7 mouse cellular contexts compared by ENCODE assay signal in genomic region chrX:7883841-7884567, GRCm38 (mm10). TPM values are rescaled to one million over a fixed set of nuclear protein-coding genes. Genes with fewer than 3 reads are reported as not detected.
DNase-seq lines count a peak whose midpoint lies in the region; ATAC-seq and TF ChIP-seq lines count a peak whose summit lies in the region.

Gene Slc35a2 (plus strand): TSS chrX:7884028.

- H3K4me1 ChIP-seq in embryonic facial prominence, embryonic 10.5 days, result peaks cover 11% of the 10 kb centered on the region
- no peaks in the 10 kb centered on the region for H3K4me1 ChIP-seq in intestine, postnatal 0 days (replicated peaks; ENCODE audit: control insufficient read depth, insufficient read depth, low read length)
- H3K4me1 ChIP-seq in midbrain, embryonic 12.5 days, result peaks cover 4% of the 10 kb centered on the region
- no peaks in the 10 kb centered on the region; the same call in 1 of the 2 replicates for H3K4me1 ChIP-seq in small intestine, adult 2 months (ENCODE audit: control insufficient read depth, insufficient read depth, insufficient read length, low read length)

- WGBS in embryonic facial prominence, embryonic 10.5 days, result 13% methylated on average over 49 of the region's 49 CpGs
- 14% methylated on average over 49 of the region's 49 CpGs for WGBS in intestine, postnatal 0 days
- WGBS in midbrain, embryonic 12.5 days, result 26% methylated on average over 49 of the region's 49 CpGs
- 11% methylated on average over 49 of the region's 49 CpGs for WGBS in small intestine, adult 2 months

- peak within 1 kb of the TSS; percentile 81 for H3K27ac ChIP-seq in embryonic facial prominence, embryonic 10.5 days (replicated peaks)
- H3K27ac ChIP-seq in intestine, postnatal 0 days (ENCODE audit: low read depth, low read length), result peak within 1 kb of the TSS; percentile 68
- peak within 1 kb of the TSS; percentile 86 for H3K27ac ChIP-seq in midbrain, embryonic 12.5 days (replicated peaks)
- H3K27ac ChIP-seq in small intestine, adult 2 months (ENCODE audit: insufficient read depth, low read depth, low read length), result peak within 1 kb of the TSS; percentile 49; the same call in 1 of the 2 replicates

- peak within 1 kb of the TSS; percentile 63 for H3K4me2 ChIP-seq in intestine, postnatal 0 days (replicated peaks; ENCODE audit: low read depth)
- H3K4me2 ChIP-seq in midbrain, embryonic 12.5 days (replicated peaks), result peak within 1 kb of the TSS; percentile 60

- TF ChIP-seq POLR2A in small intestine, adult 2 months (IDR thresholded peaks at IDR 0.05; ENCODE audit: low read depth, low read length), result no peak; the same call in 1 of the 2 replicates

- peaks cover 7% of the 10 kb centered on the region for H3K36me3 ChIP-seq in embryonic facial prominence, embryonic 10.5 days (replicated peaks)
- H3K36me3 ChIP-seq in intestine, postnatal 0 days (ENCODE audit: control insufficient read depth, insufficient read depth), result no peaks in the 10 kb centered on the region
- 0 out of 2 replicates have a peak, but pooled peaks cover 6% of the 10 kb centered on the region for H3K36me3 ChIP-seq in midbrain, embryonic 12.5 days
- H3K36me3 ChIP-seq in small intestine, adult 2 months (ENCODE audit: control insufficient read depth, insufficient read depth, low read length), result peaks cover 3% of the 10 kb centered on the region; the same call in 1 of the 2 replicates

- intact Hi-C loops in left cerebral cortex, postnatal 4 days (cut with DNase I), result no loop called here

- no peaks in the 10 kb centered on the region for H3K27me3 ChIP-seq in embryonic facial prominence, embryonic 10.5 days (replicated peaks; ENCODE audit: low read depth, poor library complexity, severe bottlenecking)
- no peaks in the 10 kb centered on the region for H3K27me3 ChIP-seq in intestine, postnatal 0 days (replicated peaks; ENCODE audit: control insufficient read depth, insufficient read depth, low read length)
- no peaks in the 10 kb centered on the region for H3K27me3 ChIP-seq in midbrain, embryonic 12.5 days
- H3K27me3 ChIP-seq in small intestine, adult 2 months (ENCODE audit: control insufficient read depth, insufficient read depth, low read length), result no peaks in the 10 kb centered on the region

- DNase-seq in adrenal gland, postnatal 10 days, result peak; percentile 88
- peak; percentile 82 for DNase-seq in embryonic facial prominence, embryonic 10.5 days (ENCODE audit: low spot score)
- DNase-seq in gonadal fat pad, adult 2 months (ENCODE audit: low read depth), result peak; percentile 65
- DNase-seq in left cerebral cortex, postnatal 4 days, result peak; percentile 83

- no peaks in the 10 kb centered on the region; the same call in 1 of the 2 replicates for H3K9me3 ChIP-seq in embryonic facial prominence, embryonic 10.5 days
- no peaks in the 10 kb centered on the region for H3K9me3 ChIP-seq in intestine, postnatal 0 days (ENCODE audit: control insufficient read depth)
- no peaks in the 10 kb centered on the region for H3K9me3 ChIP-seq in midbrain, embryonic 12.5 days

- H3K4me3 ChIP-seq in embryonic facial prominence, embryonic 10.5 days, result peak within 1 kb of the TSS; percentile 68
- H3K4me3 ChIP-seq in intestine, postnatal 0 days (ENCODE audit: low read depth, low read length), result peak within 1 kb of the TSS; percentile 56
- H3K4me3 ChIP-seq in midbrain, embryonic 12.5 days, result peak within 1 kb of the TSS; percentile 58
- H3K4me3 ChIP-seq in small intestine, adult 2 months (ENCODE audit: low read depth, low read length), result peak within 1 kb of the TSS; percentile 86

- H3K9ac ChIP-seq in intestine, postnatal 0 days (ENCODE audit: low read depth, low read length), result peak within 1 kb of the TSS; percentile 34
- H3K9ac ChIP-seq in midbrain, embryonic 12.5 days (replicated peaks), result peak within 1 kb of the TSS; percentile 49

- TF ChIP-seq CTCF in intestine, postnatal 0 days (IDR thresholded peaks at IDR 0.05; ENCODE audit: low read depth), result peak; percentile 52
- TF ChIP-seq CTCF in small intestine, adult 2 months (IDR thresholded peaks at IDR 0.05; ENCODE audit: extremely low read depth, insufficient read length, insufficient replicate concordance, low read depth, low read length), result no peak

- ATAC-seq in intestine, postnatal 0 days, result peak; percentile 94
- peak; percentile 85 for ATAC-seq in midbrain, embryonic 12.5 days (ENCODE audit: low FRiP score, low read depth)

RNA-seq across cellular contexts. Expression of gene Slc35a2, which starts in this region (rescaled TPM):
- total RNA-seq in adrenal gland, postnatal 10 days (2021), result 10 to 100 TPM; 23.2 to 27.0 TPM
- 23.4 and 25.7 TPM in 2 replicates for polyA plus RNA-seq in embryonic facial prominence, embryonic 10.5 days (2016; fragmentation: Nextera tagmentation; extraction: Ambion mirVana)
- 69.7 and 86.0 TPM in 2 replicates for polyA plus RNA-seq in gonadal fat pad, adult 2 months (2012; rRNA removed)
- polyA plus RNA-seq in intestine, postnatal 0 days (2015; fragmentation: Nextera tagmentation; extraction: Ambion mirVana), result 24.3 and 27.0 TPM in 2 replicates
- 10 to 100 TPM; 40.5 to 41.7 TPM for total RNA-seq in left cerebral cortex, postnatal 4 days (2021)
- 31.0 and 31.4 TPM in 2 replicates for polyA plus RNA-seq in midbrain, embryonic 12.5 days (2016; fragmentation: Nextera tagmentation; extraction: Ambion mirVana)
- 53.4 and 99.6 TPM in 2 replicates for polyA plus RNA-seq in small intestine, adult 2 months (2012; rRNA removed)

Comparison
In these comparisons a context has a peak if more than half of its experiments do, and no peak if none do; other contexts are left out.
1. Peak in every context shown above with its lines: DNase-seq, ATAC-seq, H3K4me3 ChIP-seq and H3K27ac ChIP-seq.